Mouse (Mus musculus): ENCODE measurements at regions not wholly inside any gene's neighbourhood (a gene's known extent, or its start where the extent isn't known, plus 50 kb on each side); places are given as distances from the start of the nearest gene placed in this dataset.

GRCm38 (mm10) chr9:16994169-16994568 is 493.1 kb upstream of the Fat3 start:
- no peak for DNase-seq (ENCODE audit: low read depth, low spot score)

GRCm38 (mm10) chr9:16988114-16988513 is 487.0 kb upstream of the Fat3 start:
- no peak for DNase-seq (ENCODE audit: low read depth, low spot score)

- no peak for DNase-seq (ENCODE audit: low read depth, low spot score)
These were observed 476.2 kb upstream of the Fat3 start for GRCm38 (mm10) chr9:16977321-16977720.

GRCm38 (mm10) chr9:16970373-16970772 is 469.3 kb upstream of the Fat3 start:
- DNase-seq (ENCODE audit: low read depth, low spot score), result no peak

GRCm38 (mm10) chr9:16933602-16934001 is 432.5 kb upstream of the Fat3 start:
- DNase-seq (ENCODE audit: low read depth, low spot score), result no peak

GRCm38 (mm10) chr9:16931586-16931985 is 430.5 kb upstream of the Fat3 start:
- DNase-seq (ENCODE audit: low read depth, low spot score), result no peak

GRCm38 (mm10) chr9:16926315-16926984 is 425.4 kb upstream of the Fat3 start:
- DNase-seq (ENCODE audit: low read depth, low spot score), result no peak

- no peak for DNase-seq (ENCODE audit: low read depth, low spot score)
These were observed 424.2 kb upstream of the Fat3 start for GRCm38 (mm10) chr9:16925279-16925678.

GRCm38 (mm10) chr9:16906155-16906554 is 405.1 kb upstream of the Fat3 start:
- DNase-seq (ENCODE audit: low read depth, low spot score), result no peak

GRCm38 (mm10) chr9:16899060-16899459 is 398.0 kb upstream of the Fat3 start:
- no peak for DNase-seq (ENCODE audit: low read depth, low spot score)

GRCm38 (mm10) chr9:16852458-16853026 is 351.5 kb upstream of the Fat3 start:
- no peak for DNase-seq (ENCODE audit: low read depth, low spot score)

- DNase-seq (ENCODE audit: low read depth, low spot score), result no peak
These were observed 307.4 kb upstream of the Fat3 start for GRCm38 (mm10) chr9:16808494-16808893.

GRCm38 (mm10) chr9:16772867-16773266 is 271.8 kb upstream of the Fat3 start:
- peak; percentile 36 for DNase-seq (ENCODE audit: low read depth, low spot score)

- DNase-seq (ENCODE audit: low read depth, low spot score), result no peak
These were observed 226.6 kb upstream of the Fat3 start for GRCm38 (mm10) chr9:16727653-16728052.

GRCm38 (mm10) chr9:16702431-16702830 is 201.3 kb upstream of the Fat3 start:
- DNase-seq (ENCODE audit: low read depth, low spot score), result peak; percentile 38

GRCm38 (mm10) chr9:16661527-16661926 is 160.4 kb upstream of the Fat3 start:
- no peak for DNase-seq (ENCODE audit: low read depth, low spot score)

- DNase-seq (ENCODE audit: low read depth, low spot score), result no peak
These were observed 159.9 kb upstream of the Fat3 start for GRCm38 (mm10) chr9:16660940-16661339.

Data from ES-CJ7 (cell line).